Mouse (Mus musculus): ENCODE measurements at regions not wholly inside any gene's neighbourhood (a gene's known extent, or its start where the extent isn't known, plus 50 kb on each side); places are given as distances from the start of the nearest gene placed in this dataset.

GRCm38 (mm10) chr8:26718409-26719355 is 258.4 kb upstream of the Zfp703 start:
- WGBS, result 71% methylated on average over 11 of the region's 11 CpGs
- no peaks in the 10 kb centered on the region for H3K27me3 ChIP-seq (replicated peaks; ENCODE audit: control insufficient read depth, insufficient read depth, low read length)
- ATAC-seq, result no peak
- no peak overlapping the region for H3K27ac ChIP-seq (ENCODE audit: low read length)
- no peaks in the 10 kb centered on the region for H3K9me3 ChIP-seq (ENCODE audit: control insufficient read depth, low read length)
- no peaks in the 10 kb centered on the region for H3K36me3 ChIP-seq (ENCODE audit: control insufficient read depth, insufficient read depth, low read length)
- no peak overlapping the region for H3K4me3 ChIP-seq (ENCODE audit: low read length)
- H3K4me2 ChIP-seq (ENCODE audit: low read depth, low read length), result no peak overlapping the region
- H3K4me1 ChIP-seq (ENCODE audit: control insufficient read depth, insufficient read depth, low read length), result no peaks in the 10 kb centered on the region
- no peak overlapping the region for H3K9ac ChIP-seq (ENCODE audit: low read depth, low read length)

DNA sequence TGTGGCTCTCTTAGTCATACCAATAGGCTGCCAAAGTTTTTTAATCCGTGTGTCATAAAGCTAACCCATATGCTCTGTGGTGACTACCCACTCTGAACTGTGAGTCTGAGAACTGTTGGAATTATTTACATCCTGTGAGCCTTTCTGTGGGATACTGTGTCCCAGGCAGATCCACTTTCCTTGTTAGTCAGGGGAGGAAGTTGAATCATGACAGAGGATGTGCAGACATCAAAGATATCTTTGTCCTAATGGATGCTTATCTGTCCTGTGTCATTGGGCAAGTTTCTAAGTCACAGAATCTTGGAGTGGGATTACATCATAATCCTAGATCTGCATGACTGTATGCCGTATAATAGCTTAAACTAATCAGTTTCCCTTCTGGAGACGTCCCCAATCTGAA is 254.4 kb upstream of the Zfp703 start:
- 57% methylated on average over 3 of the region's 3 CpGs for WGBS
- ATAC-seq, result no peak
- Histone ChIP-seq H3K4me3 (ENCODE audit: low read length) (no peak overlapping the region), H3K27ac (ENCODE audit: low read length) (no peak overlapping the region), H3K4me1 (ENCODE audit: control insufficient read depth, insufficient read depth, low read length) (no peaks in the 10 kb centered on the region; the same call in 1 of the 2 replicates), H3K36me3 (ENCODE audit: control insufficient read depth, insufficient read depth, low read length) (no peaks in the 10 kb centered on the region), H3K9me3 (ENCODE audit: control insufficient read depth, low read length) (no peaks in the 10 kb centered on the region), H3K9ac (ENCODE audit: low read depth, low read length) (no peak overlapping the region), H3K4me2 (ENCODE audit: low read depth, low read length) (no peak overlapping the region), H3K27me3 (replicated peaks; ENCODE audit: control insufficient read depth, insufficient read depth, low read length) (no peaks in the 10 kb centered on the region)

- H3K4me3 ChIP-seq (ENCODE audit: low read length), result no peak overlapping the region
- ATAC-seq, result no peak
- WGBS, result 53% methylated on average over 5 of the region's 5 CpGs
- no peaks in the 10 kb centered on the region for H3K36me3 ChIP-seq (ENCODE audit: control insufficient read depth, insufficient read depth, low read length)
- no peaks in the 10 kb centered on the region for H3K9me3 ChIP-seq (ENCODE audit: control insufficient read depth, low read length)
- no peak overlapping the region for H3K4me2 ChIP-seq (ENCODE audit: low read depth, low read length)
- no peaks in the 10 kb centered on the region for H3K27me3 ChIP-seq (replicated peaks; ENCODE audit: control insufficient read depth, insufficient read depth, low read length)
- H3K9ac ChIP-seq (ENCODE audit: low read depth, low read length), result no peak overlapping the region
- H3K27ac ChIP-seq (ENCODE audit: low read length), result no peak overlapping the region
- no peaks in the 10 kb centered on the region; the same call in 1 of the 2 replicates for H3K4me1 ChIP-seq (ENCODE audit: control insufficient read depth, insufficient read depth, low read length)
These were observed 252.5 kb upstream of the Zfp703 start for GRCm38 (mm10) chr8:26724628-26725027.

- ATAC-seq, result peak; percentile 85
- Histone ChIP-seq H3K27ac (ENCODE audit: low read length) (no peak overlapping the region), H3K9me3 (ENCODE audit: control insufficient read depth, low read length) (no peaks in the 10 kb centered on the region), H3K36me3 (ENCODE audit: control insufficient read depth, insufficient read depth, low read length) (no peaks in the 10 kb centered on the region), H3K4me1 (ENCODE audit: control insufficient read depth, insufficient read depth, low read length) (no peaks in the 10 kb centered on the region; the same call in 1 of the 2 replicates), H3K9ac (ENCODE audit: low read depth, low read length) (no peak overlapping the region), H3K4me2 (ENCODE audit: low read depth, low read length) (no peak overlapping the region), H3K4me3 (ENCODE audit: low read length) (no peak overlapping the region), H3K27me3 (replicated peaks; ENCODE audit: control insufficient read depth, insufficient read depth, low read length) (no peaks in the 10 kb centered on the region)
- WGBS, result 50% methylated on average over 7 of the region's 7 CpGs
These were observed 251.6 kb upstream of the Zfp703 start for GRCm38 (mm10) chr8:26725521-26725920.

- WGBS, result 80% methylated on average over 5 of the region's 5 CpGs
- H3K9ac ChIP-seq (ENCODE audit: low read depth, low read length), result no peak overlapping the region
- no peak overlapping the region for H3K4me3 ChIP-seq (ENCODE audit: low read length)
- no peaks in the 10 kb centered on the region for H3K36me3 ChIP-seq (ENCODE audit: control insufficient read depth, insufficient read depth, low read length)
- ATAC-seq, result no peak
- no peaks in the 10 kb centered on the region for H3K9me3 ChIP-seq (ENCODE audit: control insufficient read depth, low read length)
- H3K4me2 ChIP-seq (ENCODE audit: low read depth, low read length), result no peak overlapping the region
- no peaks in the 10 kb centered on the region; the same call in 1 of the 2 replicates for H3K4me1 ChIP-seq (ENCODE audit: control insufficient read depth, insufficient read depth, low read length)
- no peaks in the 10 kb centered on the region for H3K27me3 ChIP-seq (replicated peaks; ENCODE audit: control insufficient read depth, insufficient read depth, low read length)
- no peak overlapping the region for H3K27ac ChIP-seq (ENCODE audit: low read length)
These were observed 247.8 kb upstream of the Zfp703 start for GRCm38 (mm10) chr8:26729351-26729750.

DNA sequence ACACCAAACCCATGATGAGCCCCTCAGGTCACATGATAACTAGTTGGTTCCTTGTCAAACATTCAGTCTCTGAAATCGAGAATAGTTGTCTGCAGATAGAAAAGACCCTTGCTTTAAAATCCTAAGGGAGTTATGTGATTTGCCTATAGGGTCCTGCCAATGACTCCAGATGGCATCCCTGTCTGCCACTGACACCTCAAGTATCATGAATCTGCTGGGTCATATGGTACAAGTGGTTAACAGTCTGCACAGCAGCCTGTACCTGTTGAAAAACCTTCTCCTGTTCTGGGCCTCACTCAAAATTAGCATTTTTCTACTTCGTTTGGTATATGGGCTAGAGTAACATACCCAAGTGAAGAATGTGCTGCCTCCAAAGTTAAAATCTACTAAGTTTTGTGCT is 246.0 kb upstream of the Zfp703 start:
- H3K9ac ChIP-seq (ENCODE audit: low read depth, low read length), result no peak overlapping the region
- no peak overlapping the region for H3K4me2 ChIP-seq (ENCODE audit: low read depth, low read length)
- no peak overlapping the region for H3K27ac ChIP-seq (ENCODE audit: low read length)
- ATAC-seq, result no peak
- H3K27me3 ChIP-seq (replicated peaks; ENCODE audit: control insufficient read depth, insufficient read depth, low read length), result no peaks in the 10 kb centered on the region
- no peak overlapping the region for H3K4me3 ChIP-seq (ENCODE audit: low read length)
- H3K4me1 ChIP-seq (ENCODE audit: control insufficient read depth, insufficient read depth, low read length), result no peaks in the 10 kb centered on the region
- H3K9me3 ChIP-seq (ENCODE audit: control insufficient read depth, low read length), result no peaks in the 10 kb centered on the region
- no peaks in the 10 kb centered on the region for H3K36me3 ChIP-seq (ENCODE audit: control insufficient read depth, insufficient read depth, low read length)
- WGBS, result 82% methylated on average over 2 of the region's 2 CpGs

- Histone ChIP-seq H3K4me2 (ENCODE audit: low read depth, low read length) (no peak overlapping the region), H3K4me3 (ENCODE audit: low read length) (no peak overlapping the region), H3K27me3 (replicated peaks; ENCODE audit: control insufficient read depth, insufficient read depth, low read length) (no peaks in the 10 kb centered on the region), H3K9me3 (ENCODE audit: control insufficient read depth, low read length) (no peaks in the 10 kb centered on the region), H3K4me1 (ENCODE audit: control insufficient read depth, insufficient read depth, low read length) (peaks cover 8% of the 10 kb centered on the region), H3K36me3 (ENCODE audit: control insufficient read depth, insufficient read depth, low read length) (no peaks in the 10 kb centered on the region), H3K27ac (ENCODE audit: low read length) (no peak overlapping the region), H3K9ac (ENCODE audit: low read depth, low read length) (no peak overlapping the region)
- WGBS, result 84% methylated on average over 3 of the region's 3 CpGs
- no peak for ATAC-seq
These were observed 232.7 kb upstream of the Zfp703 start for GRCm38 (mm10) chr8:26744424-26744823.

GRCm38 (mm10) chr8:26746811-26747210 is 230.3 kb upstream of the Zfp703 start:
- H3K9ac ChIP-seq (ENCODE audit: low read depth, low read length), result no peak overlapping the region
- peaks cover 8% of the 10 kb centered on the region for H3K4me1 ChIP-seq (ENCODE audit: control insufficient read depth, insufficient read depth, low read length)
- no peak overlapping the region for H3K27ac ChIP-seq (ENCODE audit: low read length)
- no peaks in the 10 kb centered on the region for H3K36me3 ChIP-seq (ENCODE audit: control insufficient read depth, insufficient read depth, low read length)
- peak; percentile 49 for ATAC-seq
- no peaks in the 10 kb centered on the region for H3K27me3 ChIP-seq (replicated peaks; ENCODE audit: control insufficient read depth, insufficient read depth, low read length)
- WGBS, result 90% methylated on average over 3 of the region's 3 CpGs
- peak overlapping the region; percentile 16; the same call in 1 of the 2 replicates for H3K4me2 ChIP-seq (ENCODE audit: low read depth, low read length)
- H3K4me3 ChIP-seq (ENCODE audit: low read length), result no peak overlapping the region
- H3K9me3 ChIP-seq (ENCODE audit: control insufficient read depth, low read length), result no peaks in the 10 kb centered on the region

DNA sequence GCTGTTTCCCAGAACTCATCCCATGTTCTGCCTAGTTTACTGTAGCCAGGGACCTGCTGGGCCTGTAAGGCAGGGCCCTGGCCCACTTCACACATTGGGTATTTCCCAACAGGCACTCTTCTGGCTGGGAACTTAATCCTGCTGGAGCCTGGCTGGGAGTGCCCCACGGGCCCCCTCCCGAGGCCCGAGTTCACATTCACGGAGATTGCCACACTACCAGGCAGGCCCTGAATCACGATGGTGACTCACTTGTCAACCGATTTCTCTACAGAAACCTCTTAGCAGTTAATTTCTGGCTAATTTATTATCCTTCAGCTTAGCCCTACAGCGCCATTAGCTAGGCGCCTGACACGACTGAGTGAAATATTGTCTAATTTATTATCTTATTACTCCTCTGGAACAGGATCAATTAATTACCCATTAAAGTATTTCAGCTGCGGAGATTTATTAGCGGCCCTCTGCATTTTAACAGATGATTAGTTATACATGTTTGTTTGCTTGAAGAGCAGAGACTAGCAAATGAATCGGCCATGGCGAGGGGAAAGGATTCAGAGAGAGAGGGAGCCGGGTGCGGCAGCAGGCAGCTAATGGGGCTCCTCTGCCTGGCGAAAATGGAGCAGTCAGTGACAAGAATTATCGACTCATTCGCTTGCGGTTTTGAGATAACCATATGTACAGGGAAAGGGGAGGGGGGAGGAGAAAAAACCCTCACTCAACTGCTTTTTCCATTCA is 229.7 kb upstream of the Zfp703 start:
- Histone ChIP-seq H3K9me3 (ENCODE audit: control insufficient read depth, low read length) (no peaks in the 10 kb centered on the region), H3K4me2 (ENCODE audit: low read depth, low read length) (peak overlapping the region; percentile 16; the same call in 1 of the 2 replicates), H3K9ac (ENCODE audit: low read depth, low read length) (no peak overlapping the region), H3K4me1 (ENCODE audit: control insufficient read depth, insufficient read depth, low read length) (peaks cover 8% of the 10 kb centered on the region), H3K27me3 (replicated peaks; ENCODE audit: control insufficient read depth, insufficient read depth, low read length) (no peaks in the 10 kb centered on the region), H3K27ac (ENCODE audit: low read length) (no peak overlapping the region), H3K4me3 (ENCODE audit: low read length) (no peak overlapping the region), H3K36me3 (ENCODE audit: control insufficient read depth, insufficient read depth, low read length) (no peaks in the 10 kb centered on the region)
- peak; percentile 78 for ATAC-seq
- WGBS, result 37% methylated on average over 19 of the region's 19 CpGs
